Mouse (Mus musculus): ENCODE data around the gene Tnip1.
"Not testable (repeated sequence)": the region's sequence is repeated elsewhere in the genome, so short reads cannot be mapped to it uniquely, and the experiment has no call there.

The Tnip1 gene

GRCm38 (mm10) chr11:54972049-54972723, 9.5 kb upstream of the Tnip1 start:
- peak; percentile 69 to 71 for DNase-seq (ENCODE audit: low spot score in 2 of 2)

GRCm38 (mm10) chr11:54971365-54972048, 8.8 kb upstream of the Tnip1 start:
- DNase-seq (ENCODE audit: low spot score in 2 of 2), result no peak

- no peak for DNase-seq (ENCODE audit: low spot score in 2 of 2)
These were observed 2.5 kb upstream of the Tnip1 start for GRCm38 (mm10) chr11:54965234-54965633.

- no peak for DNase-seq (ENCODE audit: low spot score in 2 of 2)
These were observed 796 bp downstream of the Tnip1 start for GRCm38 (mm10) chr11:54961921-54962320.

GRCm38 (mm10) chr11:54961164-54961850, 1.4 kb downstream of the Tnip1 start:
- no peak for DNase-seq (ENCODE audit: low spot score in 2 of 2)

- DNase-seq (ENCODE audit: low spot score in 2 of 2), result no peak
These were observed 2.5 kb downstream of the Tnip1 start for GRCm38 (mm10) chr11:54960251-54960650.

GRCm38 (mm10) chr11:54958571-54959073, 4.1 kb downstream of the Tnip1 start:
- peak; percentile 51 to 68 for DNase-seq (ENCODE audit: low spot score in 2 of 2)

- DNase-seq (ENCODE audit: low spot score in 2 of 2), result not testable (repeated sequence)
These were observed 5.0 kb downstream of the Tnip1 start for GRCm38 (mm10) chr11:54957708-54958107.

- DNase-seq (ENCODE audit: low spot score in 2 of 2), result peak in 1 of 2 experiments; percentile 49
These were observed 5.8 kb downstream of the Tnip1 start for GRCm38 (mm10) chr11:54956912-54957311.

GRCm38 (mm10) chr11:54955735-54956480, 6.8 kb downstream of the Tnip1 start:
- DNase-seq (ENCODE audit: low spot score in 2 of 2), result peak; percentile 98 to 99

- DNase-seq (ENCODE audit: low spot score in 2 of 2), result not testable (repeated sequence)
These were observed 7.3 kb downstream of the Tnip1 start for GRCm38 (mm10) chr11:54955400-54955734.

- DNase-seq (ENCODE audit: low spot score in 2 of 2), result no peak
These were observed 8.0 kb downstream of the Tnip1 start for GRCm38 (mm10) chr11:54954716-54955115.

GRCm38 (mm10) chr11:54953993-54954446, 8.7 kb downstream of the Tnip1 start:
- no peak for DNase-seq (ENCODE audit: low spot score in 2 of 2)

GRCm38 (mm10) chr11:54952651-54953050, 10.1 kb downstream of the Tnip1 start:
- DNase-seq (ENCODE audit: low spot score in 2 of 2), result no peak

- DNase-seq (ENCODE audit: low spot score in 2 of 2), result no peak
These were observed 12.0 kb downstream of the Tnip1 start for GRCm38 (mm10) chr11:54950684-54951083.

- DNase-seq (ENCODE audit: low spot score in 2 of 2), result no peak
These were observed 13.0 kb downstream of the Tnip1 start for GRCm38 (mm10) chr11:54949717-54950116.

GRCm38 (mm10) chr11:54944702-54945101, 18.0 kb downstream of the Tnip1 start:
- no peak for DNase-seq (ENCODE audit: low spot score in 2 of 2)

GRCm38 (mm10) chr11:54940056-54940455, 22.7 kb downstream of the Tnip1 start:
- no peak for DNase-seq (ENCODE audit: low spot score in 2 of 2)

- DNase-seq (ENCODE audit: low spot score in 2 of 2), result no peak
These were observed 23.2 kb downstream of the Tnip1 start for GRCm38 (mm10) chr11:54939501-54939900.

GRCm38 (mm10) chr11:54936771-54937140, 26.0 kb downstream of the Tnip1 start:
- DNase-seq (ENCODE audit: low spot score in 2 of 2), result no peak

- peak; percentile 38 to 43 for DNase-seq (ENCODE audit: low spot score in 2 of 2)
These were observed 26.5 kb downstream of the Tnip1 start for GRCm38 (mm10) chr11:54936035-54936770.
